Mouse (Mus musculus) MEL (cell line): Measurements from ENCODE around the gene Gapdh.

Experiments
- EP300 ChIP-seq, 2 experiments: IDR thresholded peaks; 2 replicates each; pipeline ENCODE4 v1.6.1; 2011; ENCODE audit warnings: improper control_type of control experiment in 2 of 2, low read length in 2 of 2, low read depth in 1 of 2, mild to moderate bottlenecking in 1 of 2
- NELFE ChIP-seq: IDR thresholded peaks from 2 replicates; pipeline ENCODE4 v1.6.1; 2011; ENCODE audit warnings: low read depth, low read length, improper control_type of control experiment
- ZC3H11A ChIP-seq: IDR thresholded peaks from 2 replicates; pipeline ENCODE4 v1.6.1; 2012; ENCODE audit warnings: low read depth, mild to moderate bottlenecking, inconsistent platforms, low read length, improper control_type of control experiment
- ZMIZ1 ChIP-seq: IDR thresholded peaks from 2 replicates; pipeline ENCODE4 v1.6.1; 2012; ENCODE audit warnings: low read depth, mild to moderate bottlenecking, inconsistent platforms, low read length, improper control_type of control experiment, moderate library complexity

DNA sequence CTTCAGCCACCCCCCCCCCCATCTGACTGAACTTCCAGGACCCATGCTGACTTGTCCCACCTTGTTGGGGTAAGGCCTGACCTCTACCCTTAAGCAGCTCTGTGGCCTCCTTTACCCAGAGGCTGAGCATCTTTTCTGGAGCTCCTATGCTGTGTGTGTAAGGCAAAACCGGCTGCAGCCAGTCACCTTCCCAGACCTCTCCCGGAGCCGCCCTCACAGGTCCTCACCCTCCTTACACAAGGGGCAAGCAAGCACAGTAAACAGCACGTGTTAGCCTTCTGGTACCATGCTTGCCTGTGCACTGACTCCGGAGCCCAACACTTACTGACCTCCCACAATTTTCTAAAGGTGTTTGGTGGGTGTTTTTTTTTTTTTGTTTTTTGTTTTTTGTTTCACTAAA is 9.2 kb upstream of the Gapdh start:
- no peak for TF ChIP-seq NELFE
- no peak for TF ChIP-seq ZMIZ1
- no peak for TF ChIP-seq ZC3H11A
- TF ChIP-seq EP300 (IDR thresholded peaks at IDR 0.05; ENCODE audit: low read depth in 1 of 2, low read length in 2 of 2), result no peak
